21 mouse cellular contexts compared by ENCODE assay signal in the genomic region with DNA sequence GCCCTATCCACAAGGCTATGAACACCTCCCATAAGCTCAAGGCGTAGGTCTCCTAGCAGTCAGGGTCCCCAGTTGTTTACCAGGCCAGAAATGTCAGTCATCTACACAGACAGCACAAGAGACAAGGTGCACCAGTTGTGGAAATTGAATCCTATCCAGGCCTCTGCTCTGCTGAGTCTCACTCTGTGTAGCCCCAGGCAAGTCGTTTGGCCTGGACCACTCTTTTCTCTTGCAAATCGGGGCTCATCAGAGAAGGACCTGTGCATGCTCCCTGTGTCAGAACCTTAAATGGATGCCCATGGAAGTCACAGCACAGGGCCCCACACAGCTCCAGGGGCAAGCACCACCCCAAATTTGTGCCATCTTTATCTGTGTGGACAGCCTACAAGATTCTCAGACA.
DNase-seq lines count a peak whose midpoint lies in the region; ATAC-seq and TF ChIP-seq lines count a peak whose summit lies in the region.
"Had no signal": no experiment of that assay in that cellular context is flagged by ENCODE, and none has a peak within 500 bp of the region (broad histone marks: within the 10 kb centered on the region; RNA-seq: fewer than 3 reads in every experiment).

No protein-coding gene starts in this region.

- 0 out of 2 replicates have a peak, but pooled peaks have one; percentile 34 for TF ChIP-seq EP300 in ES-Bruce4 (IDR thresholded peaks at IDR 0.05; ENCODE audit: insufficient read depth, low read depth, low read length)

- WGBS in neural tube, embryonic 15.5 days: 48% methylated on average over 3 of the region's 3 CpGs

- ATAC-seq in neural tube, embryonic 15.5 days (ENCODE audit: low FRiP score): no peak
- ATAC-seq in CD4-positive, CD25-positive, alpha-beta regulatory T cell, adult 4 months: no peak
- ATAC-seq: activated CD4-positive, CD25-positive, alpha-beta regulatory T cell, adult 4 months; forebrain, embryonic 14.5 days; forebrain, embryonic 16.5 days had no signal

- H3K4me3 ChIP-seq in gastrocnemius, adult 2 months: no peak overlapping the region
- no peak overlapping the region for H3K4me3 ChIP-seq in neural tube, embryonic 15.5 days (replicated peaks)
- H3K4me3 ChIP-seq in ES-Bruce4 (ENCODE audit: low read depth, low read length): no peak overlapping the region
- H3K4me3 ChIP-seq: embryonic facial prominence, embryonic 10.5 days; embryonic facial prominence, embryonic 12.5 days had no signal

- H3K9me3 ChIP-seq in neural tube, embryonic 15.5 days (replicated peaks): no peaks in the 10 kb centered on the region
- H3K9me3 ChIP-seq in ES-Bruce4 (replicated peaks; ENCODE audit: control insufficient read depth, insufficient read depth, low read length, poor library complexity, severe bottlenecking): no peaks in the 10 kb centered on the region
- H3K9me3 ChIP-seq: embryonic facial prominence, embryonic 10.5 days; embryonic facial prominence, embryonic 12.5 days had no signal

- peaks cover 19% of the 10 kb centered on the region for H3K4me1 ChIP-seq in neural tube, embryonic 15.5 days
- no peaks in the 10 kb centered on the region for H3K4me1 ChIP-seq in ES-Bruce4 (ENCODE audit: control insufficient read depth, insufficient read depth, low read length)
- H3K4me1 ChIP-seq: embryonic facial prominence, embryonic 10.5 days; embryonic facial prominence, embryonic 12.5 days had no signal

- H3K36me3 ChIP-seq in neural tube, embryonic 15.5 days: no peaks in the 10 kb centered on the region
- H3K36me3 ChIP-seq in ES-Bruce4 (ENCODE audit: control insufficient read depth, insufficient read depth, low read length, poor library complexity, severe bottlenecking): no peaks in the 10 kb centered on the region
- H3K36me3 ChIP-seq: embryonic facial prominence, embryonic 10.5 days; embryonic facial prominence, embryonic 12.5 days had no signal

- H3K27me3 ChIP-seq in neural tube, embryonic 15.5 days (replicated peaks): no peaks in the 10 kb centered on the region
- H3K27me3 ChIP-seq in ES-Bruce4 (ENCODE audit: control insufficient read depth, insufficient read depth, low read length, poor library complexity, severe bottlenecking): no peaks in the 10 kb centered on the region

- no peak overlapping the region for H3K4me2 ChIP-seq in neural tube, embryonic 15.5 days
- H3K4me2 ChIP-seq: embryonic facial prominence, embryonic 12.5 days had no signal

- intact Hi-C loops in gastrocnemius, adult 2 months (cut with DNase I): no loop called here
- intact Hi-C loops in gastrocnemius, postnatal 14 days (cut with DNase I; ENCODE audit: low total_unique reads): no loop called here

- TF ChIP-seq CTCF in gastrocnemius, adult 2 months (IDR thresholded peaks at IDR 0.05): no peak
- no peak for TF ChIP-seq CTCF in ES-Bruce4 (IDR thresholded peaks at IDR 0.05; ENCODE audit: low read depth, low read length)

- no peak for TF ChIP-seq POLR2A in ES-Bruce4 (IDR thresholded peaks at IDR 0.05; ENCODE audit: insufficient read depth, low read length)

- no peak overlapping the region for H3K27ac ChIP-seq in gastrocnemius, adult 2 months
- H3K27ac ChIP-seq in neural tube, embryonic 15.5 days (replicated peaks): 0 out of 2 replicates have a peak overlapping the region, but pooled peaks have one; percentile 18
- no peak overlapping the region for H3K27ac ChIP-seq in ES-Bruce4 (ENCODE audit: insufficient read depth, low read length)
- H3K27ac ChIP-seq: embryonic facial prominence, embryonic 10.5 days; embryonic facial prominence, embryonic 12.5 days had no signal

- H3K9ac ChIP-seq in neural tube, embryonic 15.5 days (replicated peaks): no peak overlapping the region
- H3K9ac ChIP-seq in ES-Bruce4 (ENCODE audit: low read depth, poor library complexity, severe bottlenecking): no peak overlapping the region
- H3K9ac ChIP-seq: embryonic facial prominence, embryonic 12.5 days had no signal

- DNase-seq in gastrocnemius, adult 2 months: peak; percentile 4
- no peak for DNase-seq in gastrocnemius, postnatal 14 days
- DNase-seq in neural tube, embryonic 10.5 days (ENCODE audit: extremely low spot score, low spot score): no peak
- peak; percentile 51 for DNase-seq in ZHBTc4 (ENCODE audit: low read depth, low spot score)
- no peak for DNase-seq in urinary bladder, postnatal 4 days (ENCODE audit: low spot score in 2 of 2)
- DNase-seq: adrenal gland, adult 8-10 months; adrenal gland, postnatal 14 days; adrenal gland, postnatal 36 days; B cell, adult 2 months; cerebellum, adult 11-12 months; cerebellum, adult 2 months; cerebellum, adult 9-10 months; cerebellum, postnatal 25 days had no signal

Comparison
In these comparisons a context has a peak if more than half of its experiments do, and no peak if none do; other contexts are left out.
1. DNase-seq: peak in gastrocnemius, adult 2 months (single experiment) and ZHBTc4 (single experiment); none in gastrocnemius, postnatal 14 days (single experiment), neural tube, embryonic 10.5 days (single experiment) and urinary bladder, postnatal 4 days (0 of 2).